Mouse (Mus musculus): ENCODE measurements around the gene Gab2.

DNA sequence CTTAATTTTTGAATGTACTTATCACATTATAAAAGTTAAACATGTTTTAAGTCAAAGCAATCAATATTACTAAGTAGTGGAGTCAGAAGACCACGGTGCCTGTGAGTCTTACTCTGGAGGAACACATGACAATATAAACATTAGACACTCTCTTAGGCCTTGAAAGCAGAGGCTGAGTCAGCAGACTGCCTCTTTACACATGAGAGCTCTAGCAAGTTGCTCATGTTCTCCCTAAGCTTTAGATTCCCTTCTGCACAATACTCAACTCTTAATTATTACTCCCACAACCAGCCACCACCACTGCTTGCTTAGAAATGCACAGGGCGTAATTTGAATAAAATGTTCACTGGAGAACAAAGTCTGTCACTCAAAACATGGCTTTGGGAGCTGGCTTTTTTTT, 49.0 kb upstream of the Gab2 start:
- TF ChIP-seq CTCF (IDR thresholded peaks at IDR 0.05; ENCODE audit: low read depth) (no peak), EP300 (optimal IDR thresholded peaks at IDR 0.05) (no peak)
